Mouse (Mus musculus) testis, adult 2 months (tissue): ENCODE results near the gene Cacna1d.

Experiments
- CTCF ChIP-seq: fragments of 200-500 bp; IDR thresholded peaks from 2 replicates; pipeline ENCODE4 v1.5.1; 2012; ENCODE audit warnings: low read depth, mild to moderate bottlenecking, inconsistent platforms, low read length, moderate library complexity; ENCODE audit not compliant: control insufficient read depth, insufficient read depth, insufficient replicate concordance
- POLR2A ChIP-seq: fragments of 200-500 bp; IDR thresholded peaks from 2 replicates; pipeline ENCODE4 v1.6.1; 2012; ENCODE audit warnings: low read depth, mild to moderate bottlenecking, inconsistent platforms, low read length, moderate library complexity; ENCODE audit not compliant: control insufficient read depth

DNA sequence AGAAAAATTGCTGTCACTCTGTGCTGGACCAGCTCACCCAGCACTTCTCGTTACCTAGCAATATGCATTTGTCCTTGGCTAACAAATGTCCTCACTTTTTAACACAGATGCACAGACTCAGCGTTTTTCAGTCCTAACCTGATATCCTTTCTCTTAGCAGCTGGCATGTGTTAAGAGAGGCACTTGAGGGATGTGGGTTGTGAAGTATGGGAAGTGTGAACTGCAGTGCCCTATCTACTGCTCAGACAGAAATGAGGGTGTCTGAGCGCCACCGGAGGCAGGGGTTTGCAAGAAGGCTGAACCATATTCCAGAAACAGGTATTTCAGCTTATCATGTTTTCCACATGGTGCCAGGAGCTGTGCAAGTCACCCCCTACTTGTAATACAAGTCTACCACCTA, 27.9 kb downstream of the Cacna1d start:
- no peak for TF ChIP-seq POLR2A
- no peak for TF ChIP-seq CTCF
